Mouse (Mus musculus): ENCODE measurements around the gene Gpatch2. TPM values are rescaled to one million over a fixed set of nuclear protein-coding genes. Genes with fewer than 3 reads are reported as not detected.

The Gpatch2 gene
- polyA plus RNA-seq, 1 experiment: 5.3 TPM

GRCm38 (mm10) chr1:187278472-187278871 is 63.2 kb downstream of the Gpatch2 start:
- Histone ChIP-seq H3K27me3 (ENCODE audit: control insufficient read depth, insufficient read depth, insufficient read length) (no peaks in the 10 kb centered on the region), H3K4me3 (no peak overlapping the region), H3K36me3 (ENCODE audit: control insufficient read depth, insufficient read depth) (no peaks in the 10 kb centered on the region), H3K4me2 (ENCODE audit: low read depth) (peak overlapping the region; percentile 1), H3ac (ENCODE audit: control insufficient read depth, insufficient read length) (no peak overlapping the region), H3K79me2 (ENCODE audit: control insufficient read depth, insufficient read depth) (no peaks in the 10 kb centered on the region)
- no peak for TF ChIP-seq TCF3 (IDR thresholded peaks at IDR 0.05; ENCODE audit: insufficient read length, low read depth)
- TF ChIP-seq MYOD1 (IDR thresholded peaks at IDR 0.05; ENCODE audit: control insufficient read depth in 1 of 3, insufficient read length in 2 of 3, low read depth in 2 of 3): no peak
- no peak for TF ChIP-seq MYOG (IDR thresholded peaks at IDR 0.05; ENCODE audit: control insufficient read depth in 1 of 3, insufficient read depth in 1 of 3, insufficient read length in 2 of 3, low read depth in 2 of 3)
- no peak for TF ChIP-seq MAX (IDR thresholded peaks at IDR 0.05; ENCODE audit: low read depth)
- TF ChIP-seq E2F4 (IDR thresholded peaks at IDR 0.05; ENCODE audit: insufficient read depth): no peak
- no peak for TF ChIP-seq SRF (IDR thresholded peaks at IDR 0.05; ENCODE audit: control insufficient read depth, insufficient read length, low read depth)
- TF ChIP-seq POLR2A (IDR thresholded peaks at IDR 0.05; ENCODE audit: insufficient read length, low read depth): no peak

GRCm38 (mm10) chr1:187279776-187280175 is 64.5 kb downstream of the Gpatch2 start:
- H3K36me3 ChIP-seq (ENCODE audit: control insufficient read depth, insufficient read depth): no peaks in the 10 kb centered on the region
- H3K4me3 ChIP-seq: no peak overlapping the region
- H3ac ChIP-seq (ENCODE audit: control insufficient read depth, insufficient read length): no peak overlapping the region
- H3K27me3 ChIP-seq (ENCODE audit: control insufficient read depth, insufficient read depth, insufficient read length): no peaks in the 10 kb centered on the region
- H3K79me2 ChIP-seq (ENCODE audit: control insufficient read depth, insufficient read depth): no peaks in the 10 kb centered on the region
- H3K4me2 ChIP-seq (ENCODE audit: low read depth): no peak overlapping the region
- TF ChIP-seq MYOG (IDR thresholded peaks at IDR 0.05; ENCODE audit: control insufficient read depth in 1 of 3, insufficient read depth in 1 of 3, insufficient read length in 2 of 3, low read depth in 2 of 3): no peak

- Histone ChIP-seq H3ac (ENCODE audit: control insufficient read depth, insufficient read length) (no peak overlapping the region), H3K4me3 (no peak overlapping the region), H3K4me2 (ENCODE audit: low read depth) (no peak overlapping the region), H3K79me2 (ENCODE audit: control insufficient read depth, insufficient read depth) (no peaks in the 10 kb centered on the region), H3K36me3 (ENCODE audit: control insufficient read depth, insufficient read depth) (no peaks in the 10 kb centered on the region), H3K27me3 (ENCODE audit: control insufficient read depth, insufficient read depth, insufficient read length) (no peaks in the 10 kb centered on the region)
- TF ChIP-seq MYOD1 (IDR thresholded peaks at IDR 0.05; ENCODE audit: control insufficient read depth in 1 of 3, insufficient read length in 2 of 3, low read depth in 2 of 3): no peak
- no peak for TF ChIP-seq POLR2A (IDR thresholded peaks at IDR 0.05; ENCODE audit: insufficient read length, low read depth)
- TF ChIP-seq TCF3 (IDR thresholded peaks at IDR 0.05; ENCODE audit: insufficient read length, low read depth): no peak
- TF ChIP-seq REST (IDR thresholded peaks at IDR 0.05; ENCODE audit: insufficient read depth, insufficient read length): no peak
- no peak for TF ChIP-seq POLR2AphosphoS2 (IDR thresholded peaks at IDR 0.05; ENCODE audit: insufficient read length, low read depth)
- TF ChIP-seq MAX (IDR thresholded peaks at IDR 0.05; ENCODE audit: low read depth): no peak
- TF ChIP-seq E2F4 (IDR thresholded peaks at IDR 0.05; ENCODE audit: insufficient read depth): no peak
- no peak for TF ChIP-seq USF1 (IDR thresholded peaks at IDR 0.05; ENCODE audit: low read depth)
These were observed 67.0 kb downstream of the Gpatch2 start for GRCm38 (mm10) chr1:187282321-187282720.

GRCm38 (mm10) chr1:187282804-187283203 is 67.5 kb downstream of the Gpatch2 start:
- no peaks in the 10 kb centered on the region for H3K27me3 ChIP-seq (ENCODE audit: control insufficient read depth, insufficient read depth, insufficient read length)
- H3K79me2 ChIP-seq (ENCODE audit: control insufficient read depth, insufficient read depth): no peaks in the 10 kb centered on the region
- no peak overlapping the region for H3K4me3 ChIP-seq
- no peak overlapping the region for H3K4me2 ChIP-seq (ENCODE audit: low read depth)
- H3K36me3 ChIP-seq (ENCODE audit: control insufficient read depth, insufficient read depth): no peaks in the 10 kb centered on the region
- H3ac ChIP-seq (ENCODE audit: control insufficient read depth, insufficient read length): no peak overlapping the region
- TF ChIP-seq MAX (IDR thresholded peaks at IDR 0.05; ENCODE audit: low read depth) (no peak), MYOG (IDR thresholded peaks at IDR 0.05; ENCODE audit: control insufficient read depth in 1 of 3, insufficient read depth in 1 of 3, insufficient read length in 2 of 3, low read depth in 2 of 3) (no peak), TCF3 (IDR thresholded peaks at IDR 0.05; ENCODE audit: insufficient read length, low read depth) (no peak), USF1 (IDR thresholded peaks at IDR 0.05; ENCODE audit: low read depth) (no peak), TCF12 (IDR thresholded peaks at IDR 0.05; ENCODE audit: insufficient read depth, poor library complexity, severe bottlenecking) (no peak), CEBPB (IDR thresholded peaks at IDR 0.05; ENCODE audit: insufficient read depth, poor library complexity, severe bottlenecking) (no peak)

GRCm38 (mm10) chr1:187285735-187286134 is 70.4 kb downstream of the Gpatch2 start:
- TF ChIP-seq REST (IDR thresholded peaks at IDR 0.05; ENCODE audit: insufficient read depth, insufficient read length) (no peak), CEBPB (IDR thresholded peaks at IDR 0.05; ENCODE audit: insufficient read depth, poor library complexity, severe bottlenecking) (no peak), MAX (IDR thresholded peaks at IDR 0.05; ENCODE audit: low read depth) (no peak), POLR2A (IDR thresholded peaks at IDR 0.05; ENCODE audit: insufficient read length, low read depth) (no peak), TCF3 (IDR thresholded peaks at IDR 0.05; ENCODE audit: insufficient read length, low read depth) (no peak), TCF12 (IDR thresholded peaks at IDR 0.05; ENCODE audit: insufficient read depth, poor library complexity, severe bottlenecking) (no peak), POLR2AphosphoS2 (IDR thresholded peaks at IDR 0.05; ENCODE audit: insufficient read length, low read depth) (no peak), SRF (IDR thresholded peaks at IDR 0.05; ENCODE audit: control insufficient read depth, insufficient read length, low read depth) (no peak)
- no peaks in the 10 kb centered on the region for H3K79me2 ChIP-seq (ENCODE audit: control insufficient read depth, insufficient read depth)
- no peak overlapping the region for H3K4me3 ChIP-seq
- H3K36me3 ChIP-seq (ENCODE audit: control insufficient read depth, insufficient read depth): no peaks in the 10 kb centered on the region
- no peak overlapping the region for H3ac ChIP-seq (ENCODE audit: control insufficient read depth, insufficient read length)
- no peak overlapping the region for H3K4me2 ChIP-seq (ENCODE audit: low read depth)
- H3K27me3 ChIP-seq (ENCODE audit: control insufficient read depth, insufficient read depth, insufficient read length): no peaks in the 10 kb centered on the region

- no peaks in the 10 kb centered on the region for H3K36me3 ChIP-seq (ENCODE audit: control insufficient read depth, insufficient read depth)
- no peak overlapping the region for H3ac ChIP-seq (ENCODE audit: control insufficient read depth, insufficient read length)
These were observed 71.1 kb downstream of the Gpatch2 start for GRCm38 (mm10) chr1:187286411-187286810.

More at GRCm38 (mm10) chr1:187286411-187286810, 71.1 kb downstream of the Gpatch2 start:
- Histone ChIP-seq H3K4me2 (ENCODE audit: low read depth) (no peak overlapping the region), H3K4me3 (no peak overlapping the region), H3K27me3 (ENCODE audit: control insufficient read depth, insufficient read depth, insufficient read length) (no peaks in the 10 kb centered on the region), H3K79me2 (ENCODE audit: control insufficient read depth, insufficient read depth) (no peaks in the 10 kb centered on the region)
- TF ChIP-seq TCF12 (IDR thresholded peaks at IDR 0.05; ENCODE audit: insufficient read depth, poor library complexity, severe bottlenecking): no peak
- no peak for TF ChIP-seq E2F4 (IDR thresholded peaks at IDR 0.05; ENCODE audit: insufficient read depth)

Data from myocyte (in vitro differentiated cells).